Mouse (Mus musculus): ENCODE measurements around the gene Tanc1.

DNA sequence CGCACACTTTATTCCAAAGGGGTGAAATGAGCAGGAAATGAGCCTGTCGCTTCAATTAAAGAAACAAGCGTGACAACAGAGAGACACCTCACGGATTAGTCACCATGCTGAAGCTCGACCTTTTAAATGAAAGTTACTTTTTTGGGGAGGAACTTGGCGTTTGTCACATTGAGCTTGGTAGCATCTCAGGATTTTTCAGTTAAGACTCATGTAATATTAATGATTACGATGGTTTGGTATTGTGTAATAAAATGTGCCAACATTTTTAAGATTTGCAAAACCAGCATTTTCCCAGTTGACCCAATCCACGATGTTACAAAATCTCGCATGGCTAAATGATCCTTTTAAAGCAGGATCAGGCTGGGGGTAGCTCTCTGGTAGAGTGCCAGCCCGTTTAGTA lies 153.8 kb downstream of the Tanc1 start:
- TF ChIP-seq CTCF (IDR thresholded peaks at IDR 0.05; ENCODE audit: insufficient read depth, low read depth, low read length) (no peak), POLR2A (IDR thresholded peaks at IDR 0.05; ENCODE audit: insufficient read depth, low read depth, low read length) (no peak)
